Mouse (Mus musculus): ENCODE results near the gene Camk1.

Gene Camk1

DNA sequence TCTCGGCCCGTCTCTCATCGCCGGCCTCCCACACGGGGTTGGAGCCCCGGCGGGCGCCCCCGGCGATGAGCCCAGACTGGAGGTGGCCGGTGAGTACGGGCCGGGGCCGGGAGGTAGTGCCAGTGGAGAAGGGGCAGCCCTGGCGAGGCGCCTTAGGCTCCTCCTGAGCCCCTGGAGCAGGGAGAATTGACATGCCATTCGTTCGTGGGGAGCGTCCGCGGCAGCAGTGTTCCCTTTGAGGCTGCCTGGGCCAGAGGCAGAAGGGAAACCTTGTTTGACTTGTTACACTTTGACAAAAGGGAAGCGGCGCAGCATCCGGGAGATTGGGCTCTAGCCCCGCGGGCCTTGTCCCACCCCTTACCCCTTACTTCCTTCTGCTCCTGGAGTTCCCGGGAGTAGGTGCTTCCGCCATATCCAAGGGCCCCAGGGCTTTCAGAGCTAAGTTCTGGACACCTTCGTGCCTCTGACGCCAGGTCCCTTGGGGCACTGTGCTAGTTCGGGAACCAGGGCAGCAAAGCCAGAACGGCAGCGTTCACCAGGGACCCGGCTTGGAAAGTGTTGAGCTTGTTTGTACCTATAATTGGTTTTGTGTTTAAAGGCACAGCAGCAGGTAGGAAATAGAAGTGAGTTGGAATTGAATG lies 36.2 kb downstream of the Camk1 start:
- DNase-seq (ENCODE audit: extremely low read depth, insufficient read length, low spot score): peak; percentile 68

DNA sequence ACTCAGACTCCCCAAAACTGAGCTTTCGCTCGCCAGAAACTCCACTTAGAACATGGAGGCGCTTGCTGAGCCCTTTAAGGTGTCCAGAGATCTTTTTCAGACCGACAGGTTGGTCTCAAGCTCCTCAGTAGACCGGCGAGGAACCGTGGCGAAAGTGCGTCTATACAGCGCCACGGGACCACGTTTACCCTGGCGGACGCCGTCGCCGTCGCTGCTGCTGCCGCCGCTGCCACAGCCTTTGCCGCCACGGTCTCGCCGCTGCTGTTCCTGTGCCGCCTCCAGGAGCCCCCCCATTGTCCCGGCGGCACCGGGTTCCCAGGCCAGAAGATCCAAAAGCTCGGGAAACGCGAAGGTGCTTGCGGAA lies 36.8 kb downstream of the Camk1 start, which contains the start of gene Brpf1:
Brpf1 (plus strand) TSS at position 152 of the 364 bp plus-strand sequence.
- DNase-seq (ENCODE audit: extremely low read depth, insufficient read length, low spot score): no peak

DNA sequence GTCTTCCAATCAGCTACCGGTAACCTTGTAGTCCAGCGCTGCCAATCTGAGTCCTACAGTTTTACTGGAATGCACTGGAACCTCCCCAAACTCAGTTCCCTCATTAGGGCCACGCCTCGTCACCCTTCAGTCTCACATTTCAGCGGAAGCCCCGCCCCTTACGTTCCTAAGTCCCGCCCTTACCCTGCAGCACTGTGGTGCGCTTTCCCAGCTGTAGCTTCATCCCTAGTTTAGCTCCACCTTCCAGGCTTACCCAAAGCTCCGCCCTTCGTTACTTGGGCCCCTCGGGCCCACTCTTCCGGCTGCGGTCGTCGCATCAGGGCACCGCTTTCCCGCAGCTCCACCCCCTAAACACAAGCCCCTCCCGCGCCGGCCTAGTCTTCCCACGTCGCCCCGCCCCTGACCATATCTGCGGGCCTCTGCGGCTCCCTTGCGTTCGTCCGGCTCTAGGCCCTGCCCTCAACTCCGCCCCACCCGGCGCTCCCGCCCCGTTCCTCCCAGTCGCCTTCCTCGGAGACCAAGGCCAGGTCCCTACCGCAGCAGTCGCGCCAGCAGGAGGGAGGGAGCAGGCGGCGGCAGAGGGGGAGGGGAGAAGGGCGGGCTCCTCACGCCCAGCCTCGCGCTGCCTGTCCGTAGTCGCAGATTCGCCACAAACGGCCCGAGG lies 37.3 kb downstream of the Camk1 start:
- DNase-seq (ENCODE audit: extremely low read depth, insufficient read length, low spot score): peak; percentile 100

DNA sequence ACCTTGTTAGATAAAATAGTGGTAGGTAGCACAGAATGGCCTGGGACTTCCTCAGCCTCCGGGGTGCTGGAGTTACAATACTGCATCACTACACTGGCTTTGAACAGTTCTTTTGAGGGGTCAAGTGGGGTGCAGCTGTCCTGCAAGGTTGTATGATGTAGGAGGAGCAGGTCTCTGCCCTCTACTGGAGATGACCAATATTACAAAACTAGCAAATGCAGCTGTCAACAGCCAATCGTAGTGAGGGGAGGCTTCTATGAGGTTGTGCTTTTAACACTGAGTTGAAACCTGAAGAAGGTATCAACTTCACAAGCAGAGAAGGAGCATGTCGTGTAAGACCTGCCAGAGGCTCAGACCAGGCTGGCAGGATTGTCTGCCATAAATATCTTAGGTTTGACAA lies 41.5 kb downstream of the Camk1 start:
- DNase-seq (ENCODE audit: extremely low read depth, insufficient read length, low spot score): no peak

DNA sequence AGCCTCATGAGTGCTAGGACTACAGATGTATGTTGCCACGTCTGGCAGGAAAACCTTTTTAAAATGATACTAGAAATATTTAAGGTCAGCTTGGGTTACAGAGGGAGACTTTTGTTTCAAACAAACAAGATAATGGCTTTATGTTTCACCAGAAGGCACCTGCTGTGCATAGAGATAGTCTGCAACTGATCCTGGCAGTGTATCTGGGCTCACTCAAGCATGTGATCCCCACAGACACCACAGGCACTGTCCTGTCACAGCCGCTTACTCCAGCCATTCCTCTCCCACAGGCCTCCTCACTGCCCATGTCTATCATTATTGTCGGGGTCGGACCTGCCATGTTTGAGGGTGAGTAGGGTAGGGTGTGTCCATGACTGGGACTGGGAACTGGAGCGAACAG lies 42.4 kb downstream of the Camk1 start:
- no peak for DNase-seq (ENCODE audit: extremely low read depth, insufficient read length, low spot score)

DNA sequence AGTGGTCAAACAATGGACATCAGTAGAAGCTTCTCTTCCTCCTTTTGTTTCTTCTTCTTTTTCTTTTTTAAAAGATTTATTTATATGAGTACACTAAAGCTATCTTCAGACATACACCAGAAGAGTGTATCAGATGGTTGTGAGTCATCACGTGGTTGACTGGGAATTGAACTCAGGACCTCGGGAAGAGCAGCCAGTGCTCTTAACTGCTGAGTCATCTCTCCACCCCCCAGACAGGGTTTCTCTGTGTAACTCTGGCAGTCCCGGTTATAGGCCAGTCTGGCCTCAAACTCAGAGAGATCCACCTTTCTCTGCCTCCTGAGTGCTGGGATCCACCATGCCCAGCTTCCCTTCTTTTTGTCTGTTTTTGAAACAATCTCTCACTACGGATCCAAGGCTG lies 47.1 kb downstream of the Camk1 start:
- DNase-seq (ENCODE audit: extremely low read depth, insufficient read length, low spot score): peak; percentile 49

DNA sequence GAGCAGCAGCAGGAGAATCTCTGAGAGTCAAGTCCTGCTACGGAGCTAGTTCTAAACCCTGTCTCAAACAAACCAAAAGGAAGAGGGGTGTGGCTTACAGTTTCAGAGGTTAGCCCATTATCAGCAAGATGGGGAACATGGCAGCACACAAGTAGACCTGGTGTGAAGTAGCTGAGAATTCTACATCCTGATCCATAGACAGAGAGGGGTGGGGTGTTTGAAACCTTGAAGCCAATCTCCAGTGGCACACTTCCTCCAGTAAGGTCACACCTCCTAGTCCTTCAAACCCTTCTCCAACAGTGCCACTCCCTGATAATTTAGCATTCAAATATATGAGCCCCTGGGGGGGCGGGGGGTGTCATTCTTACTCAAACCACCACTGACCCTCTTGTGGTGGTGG lies 47.7 kb downstream of the Camk1 start:
- no peak for DNase-seq (ENCODE audit: extremely low read depth, insufficient read length, low spot score)

DNA sequence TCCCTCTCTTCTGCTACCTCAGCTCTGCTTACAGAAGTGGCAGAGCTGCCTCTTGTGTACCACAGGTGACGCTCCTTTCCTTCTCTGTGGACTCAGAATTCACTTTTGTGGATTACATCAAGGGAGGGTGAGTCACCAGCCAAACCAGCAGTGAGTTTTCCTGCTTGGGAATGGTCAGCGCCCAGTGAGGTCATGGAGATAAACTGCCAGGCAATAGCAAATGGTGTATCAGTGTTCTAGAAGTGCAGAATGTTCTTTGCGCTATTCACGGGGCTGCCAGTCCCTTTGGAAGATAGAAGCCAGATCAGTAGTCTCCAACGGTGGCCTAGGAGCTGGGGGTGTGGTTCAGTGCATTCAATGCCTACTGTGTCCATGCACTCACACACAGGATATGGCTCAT lies 50.8 kb downstream of the Camk1 start:
- peak; percentile 42 for DNase-seq (ENCODE audit: extremely low read depth, insufficient read length, low spot score)

DNA sequence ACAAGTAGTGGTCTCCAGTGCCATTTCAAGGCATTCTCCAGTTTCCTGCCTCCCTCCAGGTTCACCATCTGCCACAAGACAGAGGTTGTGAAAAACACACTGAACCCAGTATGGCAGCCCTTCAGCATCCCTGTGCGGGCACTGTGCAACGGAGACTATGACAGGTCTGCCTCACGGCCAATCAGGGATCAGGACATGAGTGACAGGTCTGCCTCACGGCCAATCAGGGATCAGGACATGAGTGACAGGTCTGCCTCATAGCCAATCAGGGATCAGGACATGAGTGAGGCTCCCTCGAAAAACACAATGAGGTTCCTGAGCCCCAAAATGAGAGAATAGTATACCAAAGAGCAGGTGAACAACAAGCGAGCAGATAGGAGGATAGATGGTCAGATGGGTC lies 53.4 kb downstream of the Camk1 start:
- DNase-seq (ENCODE audit: extremely low read depth, insufficient read length, low spot score): no peak

DNA sequence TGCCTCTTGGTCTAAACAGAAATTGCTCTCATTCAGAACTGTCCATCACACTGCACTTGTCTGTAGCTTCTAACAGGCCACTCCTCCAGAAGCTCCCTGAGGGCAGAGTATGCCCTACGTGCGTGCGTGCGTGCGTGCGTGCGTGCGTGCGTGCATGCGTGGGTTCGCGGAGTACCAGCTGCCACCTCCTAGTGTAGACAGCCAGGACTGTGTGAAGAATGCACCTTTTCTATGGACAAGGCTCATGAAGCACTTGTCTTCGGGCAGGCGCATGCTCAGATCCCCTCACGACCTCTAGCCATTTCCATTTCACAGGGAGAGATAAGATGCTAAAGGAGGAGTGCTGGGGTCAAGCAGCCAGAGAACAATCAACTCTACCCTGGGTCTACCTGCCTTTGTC lies 54.4 kb downstream of the Camk1 start:
- no peak for DNase-seq (ENCODE audit: extremely low read depth, insufficient read length, low spot score)

DNA sequence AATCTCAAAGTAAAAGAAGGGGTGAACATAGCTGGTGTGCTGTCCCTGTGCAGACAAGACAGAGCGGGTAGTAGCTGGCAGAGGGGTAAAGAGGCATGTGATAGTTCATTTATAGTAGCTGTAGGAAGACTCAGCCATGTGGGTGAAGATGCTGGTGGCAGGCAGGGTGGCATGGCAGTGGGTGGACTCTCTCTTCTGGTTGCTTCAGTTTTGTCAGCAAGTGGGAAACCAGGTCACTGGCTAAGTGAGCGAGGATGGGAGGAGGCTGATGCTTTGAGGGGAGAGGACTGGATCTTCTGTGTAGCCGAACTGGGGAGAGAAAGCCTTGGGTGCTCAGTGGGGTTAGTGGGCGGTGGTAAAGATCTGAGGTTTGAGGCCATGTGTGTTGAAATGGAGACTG lies 56.5 kb downstream of the Camk1 start:
- DNase-seq (ENCODE audit: extremely low read depth, insufficient read length, low spot score): no peak

DNA sequence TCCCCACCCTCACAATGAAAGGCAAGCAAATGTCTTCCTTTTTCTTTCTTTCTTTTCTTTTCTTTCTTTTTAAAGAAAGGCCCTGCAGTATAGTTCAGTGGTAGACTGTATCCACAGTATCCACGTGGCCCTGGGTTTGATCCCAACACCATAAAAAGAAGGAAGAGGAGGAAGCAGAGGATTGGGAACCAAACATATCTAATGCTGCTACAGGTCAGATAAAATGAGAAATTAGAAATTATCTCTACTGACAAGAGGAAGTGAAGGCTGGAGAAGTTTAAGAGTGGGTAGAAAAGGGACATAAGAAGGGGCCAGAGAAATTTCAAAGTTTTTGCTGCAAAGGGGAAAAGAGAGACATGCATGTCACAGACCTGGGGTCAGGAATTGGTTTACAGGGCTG lies 57.5 kb downstream of the Camk1 start:
- DNase-seq (ENCODE audit: extremely low read depth, insufficient read length, low spot score): no peak

DNA sequence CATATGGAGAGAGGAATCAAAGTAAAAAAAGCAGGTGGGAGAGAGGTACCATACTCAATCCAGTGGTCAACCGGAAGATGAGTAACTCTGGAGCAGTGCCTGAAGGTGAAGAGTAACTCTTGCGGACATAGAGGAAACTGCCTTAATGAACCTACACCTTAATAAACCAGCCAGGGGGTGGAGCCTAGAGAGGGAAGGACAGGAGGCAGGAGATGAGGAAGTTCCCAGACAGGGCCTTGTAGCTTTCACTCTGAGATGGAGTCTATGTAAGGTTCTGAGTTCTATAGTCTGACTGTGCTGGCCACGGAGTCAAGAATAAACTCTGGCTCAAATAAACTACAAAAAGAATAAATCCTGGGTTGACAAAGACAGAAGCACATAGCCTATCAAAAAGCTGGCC lies 58.9 kb downstream of the Camk1 start:
- DNase-seq (ENCODE audit: extremely low read depth, insufficient read length, low spot score): no peak

Data from 3134 (cell line).